Mouse (Mus musculus) hindbrain, postnatal 0 days (tissue): Measurements from ENCODE around the gene Slc35e4. TPM values are rescaled to one million over a fixed set of nuclear protein-coding genes. Genes with fewer than 3 reads are reported as not detected.

ENCODE experiments used
- ATAC-seq: fragments of 200-750 bp; cut with Nextera tagmentation; 2 replicates; pipeline ENCODE4 v1.8.0; 2017; ENCODE audit warnings: mild to moderate bottlenecking, moderate TSS enrichment, moderate library complexity
- DNase-seq: peaks from one replicate; pipeline ENCODE4 v3.0.0-alpha.2; 2015; ENCODE audit warnings: low spot score
- H3K27ac ChIP-seq: fragments of 300-500 bp; sonication (generic); 2 replicates; pipeline ENCODE4 v1.5.1; 2014; ENCODE audit warnings: mild to moderate bottlenecking
- H3K27me3 ChIP-seq: fragments of 300-500 bp; sonication (generic); 2 replicates; pipeline ENCODE4 v1.6.1; 2014; ENCODE audit warnings: low read length, mixed read lengths; ENCODE audit not compliant: insufficient read depth
- H3K36me3 ChIP-seq: fragments of 300-500 bp; sonication (generic); 2 replicates; pipeline ENCODE4 v1.6.1; 2014; ENCODE audit warnings: low read length, mixed read lengths; ENCODE audit not compliant: insufficient read depth
- H3K4me1 ChIP-seq: fragments of 300-500 bp; sonication (generic); 2 replicates; pipeline ENCODE4 v1.6.1; 2014; ENCODE audit warnings: antibody characterized with exemption, low read length, mixed read lengths; ENCODE audit not compliant: insufficient read depth
- H3K4me2 ChIP-seq: fragments of 300-500 bp; sonication (generic); 2 replicates; pipeline ENCODE4 v1.6.1; 2014; ENCODE audit warnings: low read depth, mild to moderate bottlenecking, low read length, moderate library complexity, mixed read lengths
- H3K4me3 ChIP-seq: fragments of 300-500 bp; sonication (generic); 2 replicates; pipeline ENCODE4 v1.5.1; 2014; ENCODE audit warnings: low read length
- H3K9ac ChIP-seq: fragments of 300-500 bp; sonication (generic); replicated peaks from 2 replicates; pipeline ENCODE4 v1.6.1; 2014; ENCODE audit warnings: mild to moderate bottlenecking, low read length, moderate library complexity, mixed read lengths
- H3K9me3 ChIP-seq: fragments of 300-500 bp; sonication (generic); 2 replicates; pipeline ENCODE4 v1.6.1; 2016; ENCODE audit warnings: low read length, mixed read lengths
- CTCF ChIP-seq: IDR thresholded peaks from 2 replicates; pipeline ENCODE4 v1.5.1; 2016; ENCODE audit warnings: antibody characterized with exemption, control low read depth, low read depth
- WGBS: fragments of 180-500 bp; shearing (Covaris S2); extraction: QIAGEN DNeasy Blood & Tissue Kit; methylation state at CpG from one replicate; pipeline ENCODE4 v1.1.7; 2014; 5-methylcytosine and 5-hydroxymethylcytosine counted together
- polyA plus RNA-seq: library from polyadenylated mRNA; unstranded; fragments of >200 nt; fragmentation: Nextera tagmentation; extraction: Ambion mirVana; gene quantifications from 2 replicates; pipeline ENCODE4 v1.2.1, GENCODE M21; 2015
- total RNA-seq: library from RNA; depleted of rRNA; stranded (reverse); fragments of >200 nt; gene quantifications from 2 replicates; pipeline ENCODE4 v1.2.3, GENCODE M21; 2014

The Slc35e4 gene
- total and polyA plus RNA-seq, 2 experiments from 2014 or later, result 25.8 to 52.4 TPM

DNA sequence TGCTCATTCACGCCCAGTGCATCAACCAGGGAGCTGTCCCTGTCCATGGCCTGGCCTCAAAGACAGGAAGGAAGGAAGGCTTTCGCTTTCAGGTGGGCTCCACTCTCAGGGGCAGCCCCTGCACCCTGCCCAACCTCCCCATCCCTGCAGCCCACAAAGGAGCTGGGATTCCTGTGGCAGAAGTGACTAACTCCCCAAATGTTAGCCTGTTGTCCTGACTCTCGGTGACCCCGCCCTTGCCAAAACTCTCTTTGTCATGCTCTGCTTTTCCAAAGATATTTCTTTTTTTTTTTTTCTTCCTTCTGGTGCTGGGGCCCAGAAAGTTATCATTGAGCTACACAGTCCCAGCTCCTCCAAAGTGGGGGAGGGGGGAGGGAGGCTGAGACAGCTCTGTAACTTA, 5.2 kb downstream of the Slc35e4 start:
- 85% methylated on average over 4 of the region's 4 CpGs for WGBS
- Histone ChIP-seq H3K9me3 (no peaks in the 10 kb centered on the region), H3K4me1 (peaks cover 28% of the 10 kb centered on the region), H3K9ac (0 out of 2 replicates have a peak overlapping the region, but pooled peaks have one; percentile 3), H3K4me2 (peak overlapping the region; percentile 93), H3K27me3 (no peaks in the 10 kb centered on the region), H3K36me3 (peaks cover 11% of the 10 kb centered on the region), H3K27ac (no peak overlapping the region), H3K4me3 (no peak overlapping the region)
- DNase-seq (no peak), ATAC-seq (no peak)
- TF ChIP-seq CTCF, result no peak

- H3K27ac ChIP-seq, result no peak overlapping the region
- no peaks in the 10 kb centered on the region for H3K27me3 ChIP-seq
- DNase-seq (no peak), ATAC-seq (no peak)
- no peak for TF ChIP-seq CTCF
- H3K4me2 ChIP-seq, result no peak overlapping the region
- H3K9ac ChIP-seq, result no peak overlapping the region
- H3K9me3 ChIP-seq, result no peaks in the 10 kb centered on the region
- H3K4me3 ChIP-seq, result no peak overlapping the region
- WGBS, result 93% methylated on average over 1 of the region's 1 CpGs
- H3K4me1 ChIP-seq, result peaks cover 9% of the 10 kb centered on the region
- peaks cover 11% of the 10 kb centered on the region for H3K36me3 ChIP-seq
Observed at GRCm38 (mm10) chr11:3905446-3905845, 9.0 kb downstream of the Slc35e4 start.

DNA sequence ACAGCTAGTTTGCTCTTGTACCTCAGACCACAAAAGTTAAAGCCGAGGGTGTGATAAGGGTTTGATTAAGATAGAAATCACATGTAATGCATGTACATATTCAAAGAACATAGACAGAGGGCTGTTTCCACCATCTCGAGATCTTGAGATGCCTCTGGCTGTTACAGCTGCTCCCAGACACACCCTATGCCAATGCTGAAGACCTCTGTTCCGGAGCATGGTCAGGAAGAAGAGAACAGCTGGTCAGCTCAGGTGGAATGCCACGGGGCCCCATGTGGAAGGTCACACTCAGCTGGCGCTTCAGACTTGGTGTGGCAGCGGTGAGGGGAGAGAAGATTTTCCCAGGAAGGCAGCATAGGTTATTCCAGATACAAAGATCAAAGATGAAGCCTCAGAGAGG, 9.8 kb downstream of the Slc35e4 start:
- 87% methylated on average over 6 of the region's 6 CpGs for WGBS
- H3K4me2 ChIP-seq, result no peak overlapping the region
- H3K9me3 ChIP-seq, result no peaks in the 10 kb centered on the region
- H3K27me3 ChIP-seq, result no peaks in the 10 kb centered on the region
- ATAC-seq (no peak), DNase-seq (no peak)
- TF ChIP-seq CTCF, result no peak
- no peak overlapping the region for H3K4me3 ChIP-seq
- H3K27ac ChIP-seq, result no peak overlapping the region
- no peak overlapping the region for H3K9ac ChIP-seq
- peaks cover 2% of the 10 kb centered on the region for H3K4me1 ChIP-seq
- peaks cover 11% of the 10 kb centered on the region for H3K36me3 ChIP-seq

DNA sequence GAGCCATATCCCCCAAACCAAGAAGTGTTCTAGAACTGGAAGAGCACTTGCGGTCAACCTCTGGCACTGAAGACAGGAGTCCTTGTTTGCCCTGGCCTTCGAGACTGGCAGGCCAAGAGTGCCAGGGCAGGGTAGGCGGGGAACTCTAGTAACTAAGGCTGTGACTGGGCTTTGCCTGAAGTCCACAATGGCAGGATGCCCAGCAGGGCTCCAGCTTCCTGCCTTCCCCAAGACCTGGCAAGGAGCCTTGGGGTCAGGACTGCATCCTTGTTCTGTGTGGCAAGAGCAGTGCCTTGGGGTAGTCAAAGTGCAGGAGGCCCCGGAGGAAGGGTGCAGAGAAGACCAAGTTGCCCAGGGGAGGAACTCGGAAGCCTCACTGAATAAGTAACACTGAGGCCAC, 11.4 kb downstream of the Slc35e4 start:
- peak; percentile 78 for DNase-seq
- 0 out of 2 replicates have a peak overlapping the region, but pooled peaks have one; percentile 16 for H3K27ac ChIP-seq
- H3K4me2 ChIP-seq, result no peak overlapping the region
- peaks cover 13% of the 10 kb centered on the region for H3K36me3 ChIP-seq
- no peak overlapping the region for H3K4me3 ChIP-seq
- no peak for TF ChIP-seq CTCF
- ATAC-seq, result peak; percentile 70
- no peaks in the 10 kb centered on the region for H3K9me3 ChIP-seq
- H3K4me1 ChIP-seq, result no peaks in the 10 kb centered on the region
- no peak overlapping the region for H3K9ac ChIP-seq
- WGBS, result 62% methylated on average over 5 of the region's 5 CpGs
- no peaks in the 10 kb centered on the region for H3K27me3 ChIP-seq

- no peak for TF ChIP-seq CTCF
Observed at GRCm38 (mm10) chr11:3902516-3902915, 11.9 kb downstream of the Slc35e4 start.

GRCm38 (mm10) chr11:3900296-3900695, 14.2 kb downstream of the Slc35e4 start:
- H3K27me3 ChIP-seq, result no peaks in the 10 kb centered on the region
- TF ChIP-seq CTCF, result no peak
- ATAC-seq, result no peak
- H3K4me3 ChIP-seq, result no peak overlapping the region
- 88% methylated on average over 6 of the region's 6 CpGs for WGBS
- H3K9ac ChIP-seq, result no peak overlapping the region
- no peak for DNase-seq
- no peaks in the 10 kb centered on the region for H3K9me3 ChIP-seq
- 0 out of 2 replicates have a peak, but pooled peaks cover 2% of the 10 kb centered on the region for H3K4me1 ChIP-seq
- H3K36me3 ChIP-seq, result peaks cover 7% of the 10 kb centered on the region; the same call in 1 of the 2 replicates
- no peak overlapping the region for H3K4me2 ChIP-seq
- H3K27ac ChIP-seq, result no peak overlapping the region

More at GRCm38 (mm10) chr11:3902516-3902915, 11.9 kb downstream of the Slc35e4 start:
- H3K27me3 ChIP-seq, result no peaks in the 10 kb centered on the region
- peaks cover 18% of the 10 kb centered on the region for H3K36me3 ChIP-seq
- ATAC-seq, result no peak
- no peak overlapping the region for H3K4me3 ChIP-seq
- no peak for DNase-seq
- no peaks in the 10 kb centered on the region for H3K9me3 ChIP-seq
- no peaks in the 10 kb centered on the region for H3K4me1 ChIP-seq
- no peak overlapping the region for H3K4me2 ChIP-seq
- no peak overlapping the region for H3K9ac ChIP-seq
- 87% methylated on average over 3 of the region's 3 CpGs for WGBS
- H3K27ac ChIP-seq, result no peak overlapping the region

GRCm38 (mm10) chr11:3895933-3896332, 18.5 kb downstream of the Slc35e4 start:
- TF ChIP-seq CTCF, result no peak
- H3K4me2 ChIP-seq, result no peak overlapping the region

More at GRCm38 (mm10) chr11:3895933-3896332, 18.5 kb downstream of the Slc35e4 start:
- DNase-seq (no peak), ATAC-seq (no peak)
- Histone ChIP-seq H3K9ac (no peak overlapping the region), H3K27me3 (no peaks in the 10 kb centered on the region), H3K36me3 (peaks cover 7% of the 10 kb centered on the region; the same call in 1 of the 2 replicates), H3K27ac (no peak overlapping the region), H3K9me3 (no peaks in the 10 kb centered on the region), H3K4me1 (0 out of 2 replicates have a peak, but pooled peaks cover 9% of the 10 kb centered on the region), H3K4me3 (no peak overlapping the region)
- 83% methylated on average over 1 of the region's 1 CpGs for WGBS
